Comparison of ENCODE assay signal across 7 mouse cellular contexts in the genomic region with DNA sequence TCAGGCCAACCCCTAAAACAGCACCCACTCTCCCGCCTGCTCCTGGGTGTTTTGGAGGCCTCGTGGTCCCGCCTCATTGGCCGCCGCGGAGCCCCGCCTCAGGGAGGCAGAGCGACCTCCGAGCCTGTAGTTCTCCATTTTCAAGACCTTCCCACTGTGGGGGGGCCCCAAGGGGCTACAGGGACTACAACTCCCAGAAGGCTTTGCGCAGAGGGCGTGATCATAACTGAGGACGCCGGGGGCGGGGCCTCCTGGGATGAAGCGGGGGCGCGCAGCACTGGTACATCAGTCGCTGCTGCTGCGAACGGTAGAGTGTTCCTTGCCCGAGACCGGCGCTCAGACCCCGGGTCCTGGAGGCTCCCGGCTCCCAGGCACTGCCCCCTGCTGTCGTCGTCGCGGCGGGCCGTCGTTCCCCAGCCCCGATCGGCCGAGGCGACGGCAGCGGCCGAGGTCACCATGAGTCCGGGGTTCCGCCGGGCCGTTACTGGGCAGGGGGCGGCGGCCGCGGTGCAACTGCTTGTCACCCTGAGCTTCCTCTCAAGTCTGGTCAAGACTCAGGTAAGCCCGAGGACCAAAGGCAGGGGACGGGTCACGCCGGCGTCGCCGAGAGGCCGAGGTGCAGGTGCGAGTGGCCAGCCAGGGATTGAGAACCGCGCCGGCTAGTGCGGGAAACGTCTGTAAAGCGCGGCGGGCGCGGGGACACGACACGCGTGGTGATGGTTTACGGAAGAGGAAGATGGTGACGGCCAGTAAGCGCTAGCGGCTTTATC. TPM values are rescaled to one million over a fixed set of nuclear protein-coding genes. Genes with fewer than 3 reads are reported as not detected.
DNase-seq lines count a peak whose midpoint lies in the region; ATAC-seq lines count a peak whose summit lies in the region.

Gene Ero1lb (plus strand): TSS at position 254 of the 770 bp plus-strand sequence.

- peaks cover 12% of the 10 kb centered on the region for H3K27me3 ChIP-seq in embryonic facial prominence, embryonic 10.5 days (replicated peaks; ENCODE audit: low read depth, poor library complexity, severe bottlenecking)
- H3K27me3 ChIP-seq in limb, embryonic 10.5 days (ENCODE audit: low read depth, poor library complexity, severe bottlenecking) = peaks cover 10% of the 10 kb centered on the region; the same call in 1 of the 2 replicates
- peaks cover 23% of the 10 kb centered on the region for H3K27me3 ChIP-seq in midbrain, embryonic 13.5 days

- H3K27ac ChIP-seq in embryonic facial prominence, embryonic 10.5 days (replicated peaks) = peak within 1 kb of the TSS; percentile 78
- peak within 1 kb of the TSS; percentile 79 for H3K27ac ChIP-seq in limb, embryonic 10.5 days
- H3K27ac ChIP-seq in midbrain, embryonic 13.5 days = 0 out of 2 replicates have a peak within 1 kb of the TSS, but pooled peaks have one; percentile 39

- H3K9ac ChIP-seq in midbrain, embryonic 13.5 days (replicated peaks) = peak within 1 kb of the TSS; percentile 80

- peak; percentile 99 for DNase-seq in adrenal gland, postnatal 10 days
- DNase-seq in embryonic facial prominence, embryonic 10.5 days (ENCODE audit: low spot score) = peak; percentile 99
- peak; percentile 99 for DNase-seq in kidney, adult 11 months
- DNase-seq in limb, embryonic 10.5 days (ENCODE audit: low spot score) = peak; percentile 97
- peak; percentile 91 for DNase-seq in spleen, adult 12 weeks (ENCODE audit: low spot score)

- no peaks in the 10 kb centered on the region for H3K9me3 ChIP-seq in embryonic facial prominence, embryonic 10.5 days
- H3K9me3 ChIP-seq in limb, embryonic 10.5 days (replicated peaks) = no peaks in the 10 kb centered on the region
- no peaks in the 10 kb centered on the region for H3K9me3 ChIP-seq in midbrain, embryonic 13.5 days

- no peaks in the 10 kb centered on the region for H3K36me3 ChIP-seq in embryonic facial prominence, embryonic 10.5 days (replicated peaks)
- H3K36me3 ChIP-seq in limb, embryonic 10.5 days = no peaks in the 10 kb centered on the region
- no peaks in the 10 kb centered on the region for H3K36me3 ChIP-seq in midbrain, embryonic 13.5 days

- H3K4me3 ChIP-seq in embryonic facial prominence, embryonic 10.5 days = peak within 1 kb of the TSS; percentile 81
- H3K4me3 ChIP-seq in limb, embryonic 10.5 days = peak within 1 kb of the TSS; percentile 81
- peak within 1 kb of the TSS; percentile 80 for H3K4me3 ChIP-seq in midbrain, embryonic 13.5 days (replicated peaks)

- peak; percentile 87 for ATAC-seq in granulocyte monocyte progenitor cell, adult 5-6 weeks (replicated peaks; ENCODE audit: poor library complexity, severe bottlenecking)
- peak; percentile 99 for ATAC-seq in midbrain, embryonic 13.5 days

- H3K4me2 ChIP-seq in midbrain, embryonic 13.5 days (replicated peaks) = peak within 1 kb of the TSS; percentile 81

- WGBS in embryonic facial prominence, embryonic 10.5 days = under 1% methylated on average over 73 of the region's 73 CpGs
- under 1% methylated on average over 73 of the region's 73 CpGs for WGBS in limb, embryonic 10.5 days
- WGBS in midbrain, embryonic 13.5 days = under 1% methylated on average over 73 of the region's 73 CpGs

- peaks cover 15% of the 10 kb centered on the region for H3K4me1 ChIP-seq in embryonic facial prominence, embryonic 10.5 days
- peaks cover 13% of the 10 kb centered on the region for H3K4me1 ChIP-seq in limb, embryonic 10.5 days
- H3K4me1 ChIP-seq in midbrain, embryonic 13.5 days (replicated peaks) = peaks cover 14% of the 10 kb centered on the region

RNA-seq across cellular contexts. Expression of gene Ero1lb, which starts in this region (rescaled TPM):
- 10 to 100 TPM in 1 of 2 experiments, 1 to 10 TPM in 1; 9.3 to 11.9 TPM for total RNA-seq in adrenal gland, postnatal 10 days (2021)
- polyA plus RNA-seq in embryonic facial prominence, embryonic 10.5 days (2016; fragmentation: Nextera tagmentation; extraction: Ambion mirVana) = 7.4 and 7.5 TPM in 2 replicates
- total RNA-seq in granulocyte monocyte progenitor cell, adult 5-6 weeks (2014; fragmentation: Nextera tagmentation) = 20.9 and 22.2 TPM in 2 replicates
- 15.6 and 16.8 TPM in 2 replicates for total RNA-seq in granulocyte monocyte progenitor cell, adult 5-6 weeks (2017)
- 6.0 and 7.9 TPM in 2 replicates for polyA plus RNA-seq in limb, embryonic 10.5 days (2016; fragmentation: Nextera tagmentation; extraction: Ambion mirVana)
- 15.1 and 16.6 TPM in 2 replicates for polyA plus RNA-seq in midbrain, embryonic 13.5 days (2015; fragmentation: Nextera tagmentation; extraction: Ambion mirVana)

Comparison
In these comparisons a context has a peak if more than half of its experiments do, and no peak if none do; other contexts are left out.
1. Peak in every context shown above with its lines: DNase-seq, ATAC-seq, H3K4me3 ChIP-seq and H3K27ac ChIP-seq.